Mouse (Mus musculus): ENCODE results near the gene Ndst4. TPM values are rescaled to one million over a fixed set of nuclear protein-coding genes. Genes with fewer than 3 reads are reported as not detected.

Gene Ndst4
- polyA plus RNA-seq, 1 experiment from 2014 or later = 0.03 TPM

DNA sequence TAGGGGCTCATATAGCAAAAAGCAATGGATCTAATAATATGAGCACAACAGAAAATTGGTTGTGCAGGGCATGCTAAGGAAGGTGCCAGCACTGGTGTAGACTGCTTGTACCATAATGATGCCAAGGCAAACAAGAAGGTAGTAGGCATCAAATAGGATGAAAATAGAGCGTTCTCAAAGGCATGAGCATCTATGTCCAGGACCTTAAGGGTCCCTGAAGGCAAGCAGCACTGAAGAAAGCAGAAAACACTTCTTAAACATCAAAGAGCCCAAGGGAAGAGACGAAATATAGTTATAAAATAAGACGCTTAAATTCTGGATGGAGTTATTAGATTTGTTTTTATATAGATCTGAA, 341.2 kb downstream of the Ndst4 start:
- no peaks in the 10 kb centered on the region for H3K4me1 ChIP-seq
- H3K9ac ChIP-seq = no peak overlapping the region
- no peaks in the 10 kb centered on the region for H3K9me3 ChIP-seq (replicated peaks)
- H3K4me3 ChIP-seq (replicated peaks) = no peak overlapping the region
- 60% methylated on average over 3 of the region's 3 CpGs for WGBS
- no peak overlapping the region for H3K27ac ChIP-seq
- no peaks in the 10 kb centered on the region for H3K36me3 ChIP-seq
- ATAC-seq (replicated peaks; ENCODE audit: low FRiP score) = no peak
- H3K27me3 ChIP-seq = no peaks in the 10 kb centered on the region
- H3K4me2 ChIP-seq = no peak overlapping the region

DNA sequence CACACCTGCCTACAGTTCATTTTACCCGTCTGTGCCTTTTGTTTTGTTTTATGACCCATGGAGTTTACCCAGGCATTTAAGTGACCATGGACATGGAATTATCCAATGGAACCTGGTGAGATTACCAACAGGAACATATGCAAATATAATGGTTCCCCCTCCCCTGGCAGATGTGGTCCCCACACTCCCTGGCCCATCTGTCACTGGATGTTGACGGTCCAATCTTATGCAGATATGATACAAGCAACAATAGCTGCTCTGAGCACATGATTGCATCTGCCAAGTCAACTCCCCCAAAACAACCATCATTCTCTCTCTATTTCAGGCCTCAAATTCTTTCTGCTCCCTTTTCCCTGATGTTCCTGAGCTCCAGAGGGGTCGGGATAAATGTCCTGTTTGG, 342.5 kb downstream of the Ndst4 start:
- no peaks in the 10 kb centered on the region for H3K36me3 ChIP-seq
- H3K9ac ChIP-seq = no peak overlapping the region
- WGBS = 46% methylated on average over 3 of the region's 3 CpGs
- ATAC-seq (replicated peaks; ENCODE audit: low FRiP score) = no peak
- H3K27me3 ChIP-seq = no peaks in the 10 kb centered on the region
- no peak overlapping the region for H3K4me3 ChIP-seq (replicated peaks)
- no peaks in the 10 kb centered on the region for H3K9me3 ChIP-seq (replicated peaks)
- H3K4me1 ChIP-seq = no peaks in the 10 kb centered on the region
- no peak overlapping the region for H3K4me2 ChIP-seq
- H3K27ac ChIP-seq = no peak overlapping the region

DNA sequence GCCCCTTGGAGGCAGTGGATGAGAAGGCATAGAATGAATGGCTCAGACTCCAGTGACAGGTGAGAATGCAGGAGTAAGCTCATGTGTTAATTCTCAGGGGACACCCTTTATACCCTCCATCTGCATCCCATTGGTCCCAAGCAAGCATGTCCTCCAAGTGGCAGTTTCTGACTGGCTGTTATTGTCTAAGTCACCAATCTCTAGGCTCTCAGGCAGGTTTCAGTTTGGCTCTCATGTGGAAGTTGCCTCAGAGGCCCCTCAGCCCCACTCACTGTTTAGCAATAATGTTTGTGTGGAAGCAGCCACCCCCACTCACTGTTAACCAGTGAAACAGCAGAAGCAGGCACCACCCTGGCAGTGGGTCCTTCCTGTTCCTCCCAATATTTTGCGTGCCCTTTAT, 353.0 kb downstream of the Ndst4 start:
- H3K27ac ChIP-seq = no peak overlapping the region
- no peaks in the 10 kb centered on the region for H3K36me3 ChIP-seq
- H3K9ac ChIP-seq = no peak overlapping the region
- H3K4me2 ChIP-seq = no peak overlapping the region
- no peaks in the 10 kb centered on the region for H3K27me3 ChIP-seq
- H3K4me3 ChIP-seq (replicated peaks) = no peak overlapping the region
- WGBS = 65% methylated on average over 1 of the region's 1 CpGs
- H3K4me1 ChIP-seq = no peaks in the 10 kb centered on the region
- no peaks in the 10 kb centered on the region for H3K9me3 ChIP-seq (replicated peaks)
- no peak for ATAC-seq (replicated peaks; ENCODE audit: low FRiP score)

DNA sequence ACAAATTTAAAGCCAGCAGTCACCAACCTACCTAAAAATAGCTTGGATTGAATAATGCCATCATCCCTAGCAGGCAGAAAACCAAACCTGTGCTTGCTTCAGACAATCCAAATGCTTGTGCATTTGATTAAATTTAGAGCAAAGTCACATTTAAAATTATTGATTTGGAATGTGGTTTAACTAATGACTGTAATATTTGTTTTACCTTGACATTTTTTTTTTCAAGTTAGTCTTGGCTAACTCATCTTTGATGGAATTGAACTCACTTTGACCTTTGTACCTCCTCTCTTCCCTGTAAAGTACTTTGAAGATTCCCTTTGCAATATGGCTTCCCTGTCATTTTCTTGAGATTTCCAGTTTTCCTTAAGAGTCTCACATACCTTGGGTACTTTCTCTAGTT, 356.8 kb downstream of the Ndst4 start:
- H3K27ac ChIP-seq = no peak overlapping the region
- no peaks in the 10 kb centered on the region for H3K9me3 ChIP-seq (replicated peaks)
- H3K4me3 ChIP-seq (replicated peaks) = no peak overlapping the region
- H3K4me1 ChIP-seq = no peaks in the 10 kb centered on the region
- no peak for ATAC-seq (replicated peaks; ENCODE audit: low FRiP score)
- H3K4me2 ChIP-seq = no peak overlapping the region
- no peaks in the 10 kb centered on the region for H3K27me3 ChIP-seq
- H3K9ac ChIP-seq = no peak overlapping the region
- no peaks in the 10 kb centered on the region for H3K36me3 ChIP-seq

All from kidney, embryonic 15.5 days (tissue).